Mouse (Mus musculus) right cerebral cortex, adult 18-20 months (tissue): ENCODE measurements around the gene Letm1.

Experiments used
- DNase-seq: peaks from one replicate; pipeline ENCODE4 v3.0.0; 2022; ENCODE audit warnings: mixed read lengths

Letm1 gene

GRCm38 (mm10) chr5:33782345-33782998 is at the start of gene Letm1:
TSS of gene Letm1 (minus strand) at chr5:33782817.
- DNase-seq = peak; percentile 98

GRCm38 (mm10) chr5:33830832-33831231 is 48.2 kb upstream of the Letm1 start:
- DNase-seq = no peak

GRCm38 (mm10) chr5:33829958-33830357 is 47.3 kb upstream of the Letm1 start:
- no peak for DNase-seq

- DNase-seq = no peak
Measured at GRCm38 (mm10) chr5:33828107-33828506, 45.5 kb upstream of the Letm1 start.

- no peak for DNase-seq
Measured at GRCm38 (mm10) chr5:33826001-33826400, 43.4 kb upstream of the Letm1 start.

- no peak for DNase-seq
Measured at GRCm38 (mm10) chr5:33822456-33822855, 39.8 kb upstream of the Letm1 start.

GRCm38 (mm10) chr5:33821901-33822427 is 39.3 kb upstream of the Letm1 start:
- DNase-seq = no peak

GRCm38 (mm10) chr5:33820733-33821621 is 38.4 kb upstream of the Letm1 start:
- peak; percentile 44 for DNase-seq

- DNase-seq = peak; percentile 95
Measured at GRCm38 (mm10) chr5:33819876-33820732, 37.5 kb upstream of the Letm1 start, which contains the start of gene Nsd2. TSS of gene Nsd2 (plus strand) at chr5:33820725.

GRCm38 (mm10) chr5:33819141-33819875 is 36.7 kb upstream of the Letm1 start:
- DNase-seq = peak; percentile 66

- DNase-seq = no peak
Measured at GRCm38 (mm10) chr5:33818104-33818503, 35.5 kb upstream of the Letm1 start.

GRCm38 (mm10) chr5:33816008-33816725 is 33.5 kb upstream of the Letm1 start:
- DNase-seq = no peak

GRCm38 (mm10) chr5:33811519-33811918 is 28.9 kb upstream of the Letm1 start:
- no peak for DNase-seq

- DNase-seq = no peak
Measured at GRCm38 (mm10) chr5:33803337-33803736, 20.7 kb upstream of the Letm1 start.

- DNase-seq = no peak
Measured at GRCm38 (mm10) chr5:33791912-33792643, 9.5 kb upstream of the Letm1 start.

- DNase-seq = no peak
Measured at GRCm38 (mm10) chr5:33782999-33783390, 378 bp upstream of the Letm1 start.

GRCm38 (mm10) chr5:33781964-33782344 is 663 bp downstream of the Letm1 start:
- DNase-seq = no peak

GRCm38 (mm10) chr5:33777195-33777594 is 5.4 kb downstream of the Letm1 start:
- DNase-seq = no peak

- DNase-seq = no peak
Measured at GRCm38 (mm10) chr5:33743481-33743880, 39.1 kb downstream of the Letm1 start.

- no peak for DNase-seq
Measured at GRCm38 (mm10) chr5:33740548-33740947, 42.1 kb downstream of the Letm1 start.

- DNase-seq = no peak
Measured at GRCm38 (mm10) chr5:33738341-33738740, 44.3 kb downstream of the Letm1 start.
